Mouse (Mus musculus) urinary bladder, adult 2 months (tissue): ENCODE data around the gene Lrrc8d. TPM values are rescaled to one million over a fixed set of nuclear protein-coding genes. Genes with fewer than 3 reads are reported as not detected.

Source experiments
- DNase-seq: peaks from one replicate; pipeline ENCODE4 v3.0.0; 2022; ENCODE audit warnings: low spot score
- polyA plus RNA-seq: library from polyadenylated mRNA; depleted of rRNA; stranded (reverse); fragments of >200 nt; gene quantifications from 2 replicates; pipeline ENCODE4 v1.2.3, GENCODE M21; 2012; rRNA removed

Lrrc8d gene
- 2.2 and 5.6 TPM in 2 replicates for polyA plus RNA-seq

DNA sequence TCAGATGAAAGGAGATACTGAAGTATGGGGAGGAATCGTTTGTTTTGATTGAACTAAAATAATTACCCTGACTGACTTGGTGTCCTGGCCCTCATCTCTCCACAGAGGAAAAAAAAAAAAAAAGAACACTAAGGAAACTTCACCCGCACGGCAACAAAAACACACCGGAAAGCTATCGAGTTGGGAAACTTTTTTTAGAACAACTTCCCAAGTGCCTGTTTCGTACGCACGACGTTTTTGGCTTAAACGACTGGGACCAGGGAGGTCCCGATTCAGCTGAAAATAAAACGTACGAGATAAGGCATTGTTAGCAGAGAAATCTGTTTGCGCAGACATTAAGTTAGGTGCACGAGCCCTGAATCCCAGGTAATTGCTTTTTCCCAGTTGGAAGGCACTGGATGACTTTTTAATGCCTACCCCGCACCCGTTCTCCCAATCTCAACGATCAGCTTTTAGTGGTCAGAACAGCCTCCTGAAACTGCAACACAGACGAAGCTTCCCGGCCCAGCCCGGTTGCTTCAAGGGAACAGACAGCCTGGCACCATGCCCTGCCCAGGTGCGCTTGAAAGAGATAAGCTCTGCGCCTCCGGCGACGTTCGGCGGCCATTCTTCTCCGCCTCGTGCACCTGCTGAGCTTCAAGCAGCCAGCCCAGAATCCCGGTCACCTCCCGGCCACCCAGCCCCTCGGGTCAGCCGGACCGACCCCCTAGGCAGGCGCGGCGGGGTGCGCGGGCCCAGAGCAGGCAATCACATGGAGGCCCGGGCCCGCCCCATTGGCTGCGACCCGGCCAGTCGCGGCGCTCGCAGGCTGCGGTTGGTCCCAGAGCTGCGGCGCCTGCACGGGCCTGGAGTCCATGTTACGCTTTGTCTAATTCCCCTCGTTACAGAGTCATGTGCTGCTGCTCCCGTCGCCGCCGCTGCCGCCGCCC is at the start of gene Lrrc8d:
Gene Lrrc8d, plus strand, starts transcription at position 829 of the 929 bp plus-strand sequence.
- DNase-seq, result peak; percentile 75

DNA sequence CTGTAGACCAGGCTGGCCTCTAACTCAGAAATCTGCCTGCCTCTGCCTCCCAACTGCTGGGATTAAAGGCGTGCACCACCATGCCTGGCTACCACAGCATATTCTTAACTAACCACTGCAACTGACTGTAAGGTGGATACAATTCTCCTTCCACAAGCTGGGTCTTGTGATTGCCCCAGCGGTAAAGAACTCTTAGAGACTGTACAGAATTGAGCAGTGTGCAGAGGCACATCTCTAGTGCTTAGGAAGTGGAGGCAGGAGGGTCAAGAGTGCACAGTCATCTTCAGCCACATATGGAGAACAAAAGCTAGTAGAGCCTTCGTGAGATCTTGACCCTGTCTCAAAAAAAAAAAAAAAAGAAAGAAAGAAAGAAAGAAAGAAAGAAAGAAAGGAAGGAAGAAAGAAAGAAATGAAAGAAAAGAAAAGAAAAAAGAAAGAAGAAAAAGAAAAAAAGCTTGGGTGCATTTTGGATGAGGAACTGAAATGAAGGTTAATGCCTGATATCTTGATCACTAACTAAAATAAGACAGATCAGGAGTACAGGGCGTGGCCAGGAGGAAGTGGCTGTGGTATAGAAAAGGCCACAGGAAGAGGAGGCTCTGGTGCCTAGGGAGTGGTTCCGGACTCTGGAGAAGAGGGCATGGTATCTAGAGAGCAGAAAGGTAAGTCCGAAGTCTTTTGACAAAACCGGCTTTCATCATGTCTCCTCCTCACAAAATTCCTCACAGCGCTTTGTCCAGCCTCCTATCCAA is 48.9 kb upstream of the Lrrc8d start:
- no peak for DNase-seq

DNA sequence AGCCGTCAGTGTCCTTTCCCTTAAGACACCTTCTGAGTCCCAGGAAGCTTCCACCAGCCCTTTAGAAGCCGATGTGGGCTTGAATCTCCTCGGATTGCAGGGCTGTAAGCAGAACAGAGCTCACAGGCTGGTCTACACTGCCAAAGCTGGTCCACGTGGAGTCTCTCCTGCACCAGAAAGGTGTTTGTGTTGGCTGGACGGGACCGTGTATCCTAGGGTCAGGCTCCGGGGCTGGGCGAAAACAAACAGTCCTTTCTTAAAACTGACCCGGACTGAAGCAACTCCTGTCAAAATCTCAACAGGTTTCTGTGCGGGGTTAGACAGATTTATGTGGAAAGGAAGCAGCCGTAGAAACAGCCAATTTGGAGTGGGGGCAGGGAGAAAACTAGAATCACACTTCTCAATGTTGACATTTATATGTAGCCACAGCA is 48.2 kb upstream of the Lrrc8d start:
- no peak for DNase-seq

DNA sequence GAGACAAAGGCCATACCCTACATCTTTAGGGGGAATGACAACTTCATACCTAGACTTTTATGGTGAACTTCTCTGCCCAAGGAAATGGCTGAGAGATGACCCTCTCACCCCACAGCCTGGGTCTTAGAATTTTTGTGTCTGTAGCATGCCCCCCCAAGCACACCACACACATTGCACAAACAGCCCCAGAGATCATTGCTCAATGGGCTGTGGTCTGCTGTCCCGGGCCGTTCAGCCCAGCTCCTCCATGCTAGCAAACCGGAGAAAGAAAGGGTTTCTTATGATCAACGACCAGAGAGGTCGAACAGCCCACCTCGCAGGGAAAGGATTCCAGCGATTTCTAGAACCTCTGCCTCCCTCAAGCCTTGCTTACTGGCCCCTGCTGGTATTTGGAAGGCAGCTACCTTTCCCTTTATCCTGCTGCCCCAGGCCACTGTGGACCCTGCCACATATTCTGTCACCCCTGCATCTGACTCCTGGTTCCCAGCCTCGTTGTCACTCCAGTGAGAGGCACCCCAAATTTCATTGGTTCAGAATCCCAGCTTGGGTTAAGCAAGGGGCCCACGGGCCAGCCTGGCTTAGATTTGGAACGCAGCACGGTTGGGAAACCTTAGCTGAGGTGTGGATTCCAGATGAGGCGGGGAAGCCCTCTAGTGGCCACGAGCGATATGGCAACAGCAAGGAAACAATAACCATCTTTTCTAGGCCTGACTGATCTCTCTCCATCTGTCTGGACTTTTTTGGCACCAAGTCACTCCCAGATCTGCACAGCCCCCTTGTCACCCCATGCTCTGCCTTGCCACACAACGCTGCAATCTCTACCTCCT is 45.3 kb upstream of the Lrrc8d start:
- peak; percentile 58 for DNase-seq

DNA sequence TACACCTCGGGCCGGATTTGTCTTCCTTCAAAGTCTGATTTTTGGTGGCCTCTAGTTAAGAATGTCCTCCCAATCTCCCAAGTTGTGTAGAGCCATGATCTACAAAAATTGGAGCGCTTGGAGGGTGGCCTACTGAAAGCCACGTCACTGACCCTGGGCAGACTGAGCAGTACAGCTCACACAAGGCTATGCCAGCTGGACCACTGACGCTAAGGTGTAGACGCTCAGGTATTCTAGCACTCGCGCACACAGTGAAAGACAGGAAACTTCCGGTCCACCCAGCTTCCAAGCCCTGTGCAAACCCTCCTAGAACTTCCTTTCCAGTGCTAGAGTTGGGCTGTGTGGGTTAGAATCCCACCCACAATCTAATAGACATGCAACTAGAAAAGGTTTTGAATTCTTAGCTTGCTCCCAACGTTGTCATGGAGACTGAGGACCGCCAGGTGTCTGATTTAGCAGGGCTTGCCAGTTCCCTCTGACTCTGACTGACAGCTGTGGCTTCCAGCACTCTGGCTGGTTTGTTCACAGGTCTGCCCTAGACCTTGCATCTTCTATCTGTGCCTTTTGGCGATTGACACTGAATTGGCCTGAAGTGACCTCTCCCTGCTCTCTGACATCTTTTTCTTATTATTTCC is 44.6 kb upstream of the Lrrc8d start:
- DNase-seq, result no peak

DNA sequence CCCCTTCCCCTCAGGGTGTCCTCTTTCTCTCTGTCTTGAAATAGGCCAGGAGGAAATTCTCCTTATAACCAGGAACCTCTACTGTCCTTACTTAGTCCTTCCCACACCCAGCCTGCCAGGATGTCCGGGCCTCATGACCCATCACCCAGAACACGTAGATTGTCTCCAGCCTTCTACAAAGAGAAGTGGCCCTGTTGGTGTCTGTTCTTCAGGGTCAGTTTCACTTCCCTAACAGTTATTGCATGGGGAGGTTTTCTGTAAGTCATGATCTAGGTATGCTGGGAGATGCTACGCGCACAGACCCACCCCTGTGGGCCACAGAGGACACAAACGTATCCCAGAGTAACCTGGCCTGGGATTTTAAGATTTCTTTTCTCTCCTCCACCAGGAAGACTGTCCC is 37.9 kb upstream of the Lrrc8d start:
- no peak for DNase-seq

DNA sequence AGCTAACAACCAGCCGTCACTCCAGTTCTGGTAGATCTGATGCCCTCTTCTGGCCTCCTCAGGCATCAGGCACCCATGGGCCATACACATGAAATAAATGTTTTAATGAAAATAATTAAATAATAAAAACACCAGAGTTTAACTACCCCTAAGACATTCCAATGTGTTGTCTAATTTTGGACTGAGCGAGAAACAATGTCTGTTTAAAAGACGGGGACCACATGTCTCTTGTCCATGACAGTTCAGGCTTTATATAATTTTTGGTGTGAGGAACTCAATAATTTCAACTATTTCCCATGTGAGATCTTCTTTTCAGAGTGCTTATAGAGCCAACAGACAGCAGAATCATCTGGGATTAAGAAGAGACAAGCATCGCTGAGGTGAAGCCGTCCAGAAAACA is 32.8 kb upstream of the Lrrc8d start:
- no peak for DNase-seq

DNA sequence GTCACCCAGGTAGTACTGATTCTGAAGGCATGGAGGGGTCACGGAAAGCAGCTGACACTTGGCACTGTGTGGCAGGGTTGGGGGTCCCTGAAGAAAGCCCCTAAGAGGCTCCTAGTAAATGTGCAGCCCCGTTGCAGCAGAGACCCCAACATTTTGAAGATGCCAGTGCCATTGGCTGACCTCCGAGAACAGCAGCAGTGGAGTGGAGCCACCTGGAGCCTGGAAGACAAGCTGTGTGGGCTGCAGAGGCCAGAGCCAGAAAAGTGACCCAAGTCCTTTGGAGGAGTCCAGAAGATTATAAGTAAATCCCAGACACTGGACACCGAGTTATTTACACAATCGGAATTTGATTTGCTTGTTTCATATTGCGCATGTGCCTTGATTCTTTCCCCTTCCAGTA is 32.4 kb upstream of the Lrrc8d start:
- no peak for DNase-seq

DNA sequence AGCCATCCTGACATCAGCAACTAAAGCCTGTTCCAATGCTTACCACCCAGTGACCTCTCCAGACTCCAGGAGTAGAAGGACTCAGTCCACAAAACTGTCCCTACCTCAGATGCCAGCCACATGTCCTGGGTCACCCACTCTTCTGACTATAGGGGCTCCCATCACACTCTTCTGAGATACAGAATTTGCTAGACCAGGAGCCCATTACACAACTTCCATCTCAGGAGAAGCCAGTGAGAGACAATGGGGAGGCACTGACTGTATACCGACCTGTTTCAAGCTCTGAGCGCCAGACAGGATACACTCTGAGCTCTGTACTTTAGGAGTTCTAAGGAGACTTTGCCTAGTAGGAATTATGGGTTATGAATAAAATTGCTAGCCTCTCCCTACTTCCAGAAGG is 30.7 kb upstream of the Lrrc8d start:
- no peak for DNase-seq

DNA sequence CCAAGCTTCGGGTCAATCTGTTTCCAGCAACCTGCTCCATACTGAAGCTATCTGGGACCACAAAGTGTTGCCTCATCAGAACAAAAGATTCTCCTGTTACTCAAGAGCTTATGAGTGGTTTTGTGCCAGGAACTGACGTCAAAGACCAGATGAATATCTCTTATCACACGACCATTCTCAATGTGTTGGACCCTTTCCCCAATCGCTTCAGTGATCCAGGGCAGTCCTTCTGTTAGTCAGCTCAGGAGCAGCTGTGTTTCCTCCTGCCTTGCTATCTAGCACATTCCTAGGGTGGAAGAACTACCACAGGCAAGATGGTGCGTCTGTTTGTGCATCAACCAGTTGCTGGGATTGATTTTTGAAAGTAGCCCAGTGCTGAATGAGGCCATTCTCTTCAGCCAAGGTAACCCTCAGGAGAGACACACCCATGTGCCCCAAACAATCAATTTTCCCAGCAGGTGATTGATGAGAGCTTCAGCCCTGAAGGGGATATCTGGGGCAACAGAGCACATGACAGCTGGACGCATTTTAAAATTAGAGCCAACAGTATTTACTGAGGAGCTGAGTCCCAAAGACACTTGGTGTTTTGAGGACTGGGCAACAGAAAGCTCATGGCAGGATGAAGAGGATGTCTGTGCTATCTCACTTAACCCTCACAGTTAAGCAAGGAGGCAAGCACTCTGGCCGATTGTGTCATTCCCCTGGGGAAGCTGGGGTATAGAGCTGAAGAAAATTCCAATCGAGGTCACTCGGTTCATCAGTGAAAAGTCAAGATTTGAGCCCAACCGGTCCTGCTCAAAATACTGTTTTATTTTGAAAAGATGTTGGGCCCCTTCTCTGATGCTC is 30.0 kb upstream of the Lrrc8d start:
- no peak for DNase-seq

DNA sequence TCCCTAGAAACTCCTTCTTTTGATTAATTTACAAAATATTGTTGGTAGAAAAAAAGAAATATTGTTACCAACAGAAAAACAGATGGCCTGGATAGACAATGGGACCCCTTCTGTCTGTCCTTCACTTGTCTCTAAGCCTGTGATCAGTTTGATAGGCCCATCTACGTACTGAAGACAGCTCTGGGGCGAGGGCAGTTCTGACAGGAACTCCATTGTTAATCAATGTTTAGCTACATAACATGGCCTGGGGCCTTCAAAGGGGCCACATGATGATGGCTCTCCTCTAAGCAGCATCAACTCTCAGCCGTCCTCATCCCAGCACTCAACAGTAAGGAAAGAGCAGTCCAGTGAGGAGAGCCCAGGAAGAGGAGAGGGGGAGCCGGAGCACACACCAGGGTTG is 27.4 kb upstream of the Lrrc8d start:
- no peak for DNase-seq

DNA sequence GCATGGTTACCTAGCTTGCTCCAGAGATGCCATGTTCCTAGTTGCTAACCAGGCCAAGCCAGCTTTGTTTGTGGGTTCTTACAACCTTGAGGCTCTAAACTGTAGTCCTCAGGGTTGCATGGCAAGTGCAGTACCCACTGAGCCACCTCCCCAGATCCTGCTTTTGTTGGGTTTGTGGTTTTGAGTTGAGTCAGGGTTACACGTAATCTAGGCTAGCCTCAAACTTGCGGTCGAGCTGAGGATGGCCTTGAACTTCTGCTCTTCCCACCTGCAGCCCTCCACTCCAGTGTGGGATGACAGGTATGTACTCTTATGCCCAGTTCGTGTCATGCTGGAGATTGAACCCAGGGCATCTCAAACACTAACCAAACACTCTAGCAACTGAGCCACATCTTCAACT is 24.3 kb upstream of the Lrrc8d start:
- no peak for DNase-seq

DNA sequence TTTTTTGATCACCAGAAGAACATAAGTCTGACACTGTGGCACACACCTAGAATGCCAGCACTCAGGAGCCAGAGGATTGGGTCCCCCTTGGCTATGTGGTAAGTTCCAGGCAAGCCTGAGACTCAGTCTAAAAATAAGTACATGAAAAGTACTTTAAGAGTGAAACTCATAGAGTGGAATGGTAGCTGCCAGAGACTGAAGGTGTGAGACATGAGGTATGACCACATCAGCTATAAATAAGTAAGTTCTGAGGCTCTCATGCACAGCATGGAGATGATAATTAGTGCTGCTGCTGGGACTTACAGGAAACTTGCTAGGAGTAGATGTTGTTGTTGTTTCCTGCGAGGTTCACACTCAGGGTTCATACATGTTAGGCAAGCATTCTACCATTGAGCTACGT is 22.7 kb upstream of the Lrrc8d start:
- no peak for DNase-seq

DNA sequence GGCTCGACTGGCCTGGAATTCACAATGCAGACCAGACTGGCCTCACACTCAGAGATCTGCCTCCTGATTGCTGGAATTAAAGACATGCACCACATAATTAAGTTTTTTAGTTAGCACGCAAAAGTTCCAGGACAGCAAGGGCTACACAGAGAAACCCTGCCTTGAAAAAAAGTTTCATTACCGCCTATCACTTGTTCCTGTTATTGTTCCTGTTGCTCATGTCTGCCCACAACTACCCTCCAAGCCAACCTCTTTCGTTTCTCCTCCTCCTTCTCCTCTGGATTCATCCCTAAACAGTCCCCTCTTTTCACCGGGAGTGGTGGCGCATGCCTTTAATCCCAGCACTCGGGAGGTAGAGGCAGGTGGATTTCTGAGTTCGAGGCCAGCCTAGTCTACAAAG is 21.5 kb upstream of the Lrrc8d start:
- DNase-seq, result no peak

DNA sequence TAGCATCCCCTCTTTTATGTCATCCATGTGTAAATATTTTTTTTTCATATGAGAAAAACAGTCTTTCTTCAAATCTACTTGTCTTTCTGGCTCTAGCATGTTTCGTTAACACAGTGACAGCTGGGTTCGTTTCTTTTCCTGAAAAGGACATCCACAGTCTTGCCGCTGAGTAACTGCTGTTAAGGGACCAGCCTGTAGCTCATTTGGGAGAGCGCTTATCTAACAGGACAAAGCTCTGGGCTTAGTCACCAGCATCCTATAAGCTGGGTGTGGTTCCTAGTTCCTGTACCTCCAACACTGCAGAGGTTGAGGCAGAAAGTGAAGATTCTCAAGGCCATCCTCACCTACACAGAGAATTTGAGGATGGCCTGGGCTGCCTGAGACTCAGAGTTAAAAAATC is 20.5 kb upstream of the Lrrc8d start:
- no peak for DNase-seq

DNA sequence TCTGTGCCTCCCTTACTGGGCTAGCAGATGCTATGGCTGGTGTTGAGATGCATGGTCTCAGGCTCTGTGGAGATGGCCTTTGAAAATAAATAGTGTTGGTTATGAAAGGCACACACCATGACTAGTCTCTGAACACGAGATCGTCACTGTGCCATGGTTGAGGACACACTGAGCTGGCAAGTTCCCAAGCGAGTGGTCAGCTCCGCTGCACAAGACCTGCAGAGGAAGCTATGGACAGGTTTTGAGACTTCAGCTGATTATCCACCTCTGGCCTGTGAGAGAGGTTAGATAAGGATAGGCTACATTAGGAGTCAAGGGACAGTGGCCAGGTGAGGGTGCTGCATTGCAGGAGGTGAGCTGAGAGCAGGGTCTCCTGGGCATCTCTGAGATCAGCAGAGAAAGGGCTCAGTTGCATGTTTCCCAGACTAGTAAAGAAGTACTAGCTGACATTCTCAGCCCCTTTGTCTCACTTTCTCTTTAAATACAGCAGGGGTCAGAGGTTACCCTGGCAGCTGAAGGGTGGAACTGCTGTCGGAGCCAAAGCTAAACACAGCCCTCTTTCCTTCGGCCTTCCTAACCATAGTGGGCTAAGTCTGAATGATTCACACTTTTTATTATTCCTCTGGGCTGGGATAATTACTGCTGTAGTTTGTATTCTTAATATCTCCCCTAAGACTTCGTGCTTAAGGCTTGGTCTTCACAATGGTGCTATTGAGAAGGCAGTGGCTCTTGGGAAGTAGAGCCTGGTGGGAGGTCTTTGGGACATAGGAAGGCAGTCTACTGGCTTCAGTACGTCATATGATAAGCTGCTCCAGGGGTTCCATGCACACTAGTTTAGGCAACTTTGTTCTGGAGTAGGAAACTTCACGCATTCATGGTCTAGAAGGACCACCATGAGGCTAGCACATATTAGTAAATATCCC is 19.6 kb upstream of the Lrrc8d start:
- no peak for DNase-seq

DNA sequence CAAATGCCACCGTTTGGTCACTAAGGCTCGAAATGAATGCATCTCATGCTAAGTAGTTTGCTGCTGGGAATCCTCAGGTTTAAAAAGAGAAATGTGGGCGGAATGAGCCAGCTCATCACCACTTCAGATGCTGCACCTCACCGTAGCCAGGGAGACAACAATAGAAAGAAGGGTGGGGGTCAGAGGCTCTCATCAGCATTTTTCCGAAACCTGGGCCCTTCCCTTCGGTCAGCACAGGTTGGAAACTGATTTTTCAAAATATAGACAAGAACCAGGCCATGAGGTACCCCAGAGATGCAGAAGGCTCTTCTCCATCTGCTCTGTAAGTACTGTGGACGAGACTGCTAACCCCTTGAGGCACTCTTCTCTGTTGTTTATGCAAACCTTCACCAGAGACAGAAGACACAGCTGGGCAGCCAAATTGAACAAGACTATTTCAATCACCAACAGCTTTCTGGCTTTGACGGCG is 17.6 kb upstream of the Lrrc8d start:
- no peak for DNase-seq

DNA sequence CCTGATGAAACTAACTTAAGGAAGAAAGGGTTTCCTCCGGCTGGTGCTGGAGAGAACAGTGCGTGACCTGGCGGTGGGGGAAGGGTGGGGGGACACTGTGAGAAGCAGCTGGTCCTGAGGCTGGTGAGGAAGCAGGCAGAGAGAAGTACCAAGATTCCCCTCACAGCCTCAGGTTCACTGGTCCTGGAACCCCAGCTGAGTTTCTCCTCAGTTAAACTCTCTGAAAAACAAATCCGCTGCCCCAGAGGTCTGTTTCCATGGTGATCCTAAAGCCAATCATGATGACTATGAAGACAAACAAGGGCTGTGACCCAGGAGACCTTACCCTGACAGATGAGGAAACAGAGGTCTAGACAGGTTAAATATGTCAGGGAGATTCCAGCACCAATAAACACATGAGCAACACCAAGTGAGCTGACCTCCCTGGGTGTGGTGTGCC is 15.8 kb upstream of the Lrrc8d start:
- no peak for DNase-seq

DNA sequence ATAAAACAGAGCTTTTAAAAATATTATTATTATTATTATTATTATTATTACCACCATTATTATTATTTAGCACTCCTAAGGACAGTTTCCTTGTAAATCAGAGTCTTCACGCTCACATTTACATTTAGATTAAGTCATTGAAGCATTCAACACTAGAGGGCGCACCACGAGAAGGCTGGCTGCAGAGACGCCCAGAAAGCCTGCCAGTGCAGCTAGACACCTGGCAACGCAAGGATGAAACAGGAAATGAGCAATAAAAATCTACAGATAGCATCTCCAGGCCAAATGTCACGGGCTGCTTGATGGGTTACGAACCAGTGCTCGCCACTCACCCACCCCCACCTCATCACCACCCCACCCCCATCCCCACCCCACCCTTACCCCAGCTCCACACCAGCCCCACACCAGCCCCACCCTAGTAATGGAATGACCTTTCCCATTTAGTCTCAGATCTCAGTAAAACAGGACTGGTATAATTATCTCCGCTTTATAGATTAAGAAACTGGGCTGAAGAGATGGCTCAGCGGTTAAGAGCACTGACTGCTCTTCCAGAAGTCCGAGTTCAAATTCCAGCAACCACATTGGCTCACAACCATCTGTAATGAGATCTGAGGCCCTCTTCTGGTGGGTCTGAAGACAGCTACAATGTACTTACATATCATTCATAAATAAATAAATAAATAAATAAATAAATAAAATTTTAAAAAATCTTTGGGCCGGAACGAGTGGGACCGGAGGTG is 14.7 kb upstream of the Lrrc8d start:
- peak; percentile 33 for DNase-seq
